Mouse (Mus musculus) midbrain, embryonic 11.5 days (tissue): ENCODE measurements around the gene Slc22a20. TPM values are rescaled to one million over a fixed set of nuclear protein-coding genes. Genes with fewer than 3 reads are reported as not detected.

Source experiments
- ATAC-seq: fragments of 200-750 bp; cut with Nextera tagmentation; 2 replicates; pipeline ENCODE4 v1.8.0; 2017; ENCODE audit warnings: moderate TSS enrichment, moderate library complexity; ENCODE audit not compliant: low FRiP score
- DNase-seq: peaks from one replicate; pipeline ENCODE4 v3.0.0; 2015; ENCODE audit warnings: low spot score; ENCODE audit errors: missing footprints
- H3K27ac ChIP-seq: fragments of 300-500 bp; sonication (generic); 2 replicates; pipeline ENCODE4 v1.5.1; 2014; ENCODE audit warnings: low read depth, low read length
- H3K27me3 ChIP-seq: fragments of 300-500 bp; sonication (generic); 2 replicates; pipeline ENCODE4 v1.6.1; 2014; ENCODE audit warnings: mild to moderate bottlenecking, low read length, moderate library complexity, mixed read lengths; ENCODE audit not compliant: control insufficient read depth, insufficient read depth
- H3K36me3 ChIP-seq: fragments of 300-500 bp; sonication (generic); 2 replicates; pipeline ENCODE4 v1.6.1; 2014; ENCODE audit warnings: mild to moderate bottlenecking, low read length, moderate library complexity, mixed read lengths; ENCODE audit not compliant: control insufficient read depth, insufficient read depth
- H3K4me1 ChIP-seq: fragments of 300-500 bp; sonication (generic); 2 replicates; pipeline ENCODE4 v1.6.1; 2014; ENCODE audit warnings: low read length; ENCODE audit not compliant: control insufficient read depth, insufficient read depth
- H3K4me2 ChIP-seq: fragments of 300-500 bp; sonication (generic); 2 replicates; pipeline ENCODE4 v1.6.1; 2014; ENCODE audit warnings: mild to moderate bottlenecking, moderate library complexity
- H3K4me3 ChIP-seq: fragments of 300-500 bp; sonication (generic); 2 replicates; pipeline ENCODE4 v1.5.1; 2014; ENCODE audit warnings: low read depth, low read length
- H3K9ac ChIP-seq: fragments of 300-500 bp; sonication (generic); 2 replicates; pipeline ENCODE4 v1.6.1; 2014; ENCODE audit warnings: low read length
- H3K9me3 ChIP-seq: fragments of 300-500 bp; sonication (generic); 2 replicates; pipeline ENCODE4 v1.6.1; 2016; ENCODE audit warnings: low read length; ENCODE audit not compliant: control insufficient read depth
- WGBS: fragments of 180-500 bp; shearing (Covaris S2); extraction: QIAGEN DNeasy Blood & Tissue Kit; methylation state at CpG from one replicate; pipeline ENCODE4 v1.1.7; 2014; 5-methylcytosine and 5-hydroxymethylcytosine counted together
- polyA plus RNA-seq: library from polyadenylated mRNA; unstranded; fragments of >200 nt; fragmentation: Nextera tagmentation; extraction: Ambion mirVana; gene quantifications from 2 replicates; pipeline ENCODE4 v1.2.1, GENCODE M21; 2014

Gene Slc22a20
- polyA plus RNA-seq, 1 experiment from 2014 or later = not detected

- H3K36me3 ChIP-seq = 0 out of 2 replicates have a peak, but pooled peaks cover 3% of the 10 kb centered on the region
Observed at GRCm38 (mm10) chr19:5957371-5957770, 28.6 kb downstream of the Slc22a20 start.

GRCm38 (mm10) chr19:5956685-5957084, 29.3 kb downstream of the Slc22a20 start:
- Histone ChIP-seq H3K4me2 (no peak overlapping the region), H3K27ac (no peak overlapping the region), H3K27me3 (no peaks in the 10 kb centered on the region), H3K36me3 (0 out of 2 replicates have a peak, but pooled peaks cover 3% of the 10 kb centered on the region), H3K9ac (no peak overlapping the region), H3K4me1 (no peaks in the 10 kb centered on the region), H3K9me3 (no peaks in the 10 kb centered on the region), H3K4me3 (no peak overlapping the region)
- ATAC-seq (no peak), DNase-seq (peak; percentile 95)
- 27% methylated on average over 3 of the region's 3 CpGs for WGBS

More at GRCm38 (mm10) chr19:5957371-5957770, 28.6 kb downstream of the Slc22a20 start:
- Histone ChIP-seq H3K9ac (no peak overlapping the region), H3K27me3 (no peaks in the 10 kb centered on the region), H3K4me1 (peaks cover under 1% of the 10 kb centered on the region), H3K4me2 (no peak overlapping the region), H3K4me3 (no peak overlapping the region), H3K27ac (no peak overlapping the region), H3K9me3 (no peaks in the 10 kb centered on the region)
- DNase-seq (peak; percentile 26), ATAC-seq (no peak)
- WGBS = 92% methylated on average over 5 of the region's 5 CpGs

GRCm38 (mm10) chr19:5955704-5956670, 30.0 kb downstream of the Slc22a20 start:
- peaks cover 8% of the 10 kb centered on the region; the same call in 1 of the 2 replicates for H3K36me3 ChIP-seq
- no peak overlapping the region for H3K27ac ChIP-seq
- no peak overlapping the region for H3K4me2 ChIP-seq
- no peaks in the 10 kb centered on the region for H3K27me3 ChIP-seq
- H3K9me3 ChIP-seq = no peaks in the 10 kb centered on the region
- H3K4me1 ChIP-seq = no peaks in the 10 kb centered on the region
- peak; percentile 75 for DNase-seq
- 91% methylated on average over 28 of the region's 28 CpGs for WGBS
- ATAC-seq = no peak
- no peak overlapping the region for H3K4me3 ChIP-seq
- no peak overlapping the region for H3K9ac ChIP-seq

- Histone ChIP-seq H3K36me3 (peaks cover 12% of the 10 kb centered on the region; the same call in 1 of the 2 replicates), H3K9me3 (no peaks in the 10 kb centered on the region), H3K27me3 (no peaks in the 10 kb centered on the region), H3K4me1 (no peaks in the 10 kb centered on the region), H3K4me2 (no peak overlapping the region), H3K4me3 (no peak overlapping the region), H3K27ac (no peak overlapping the region), H3K9ac (no peak overlapping the region)
- ATAC-seq (no peak), DNase-seq (peak; percentile 76)
- 93% methylated on average over 10 of the region's 10 CpGs for WGBS
Observed at GRCm38 (mm10) chr19:5954936-5955335, 31.0 kb downstream of the Slc22a20 start.

- WGBS = 92% methylated on average over 22 of the region's 22 CpGs
- Histone ChIP-seq H3K9me3 (no peaks in the 10 kb centered on the region), H3K4me1 (no peaks in the 10 kb centered on the region), H3K4me3 (no peak overlapping the region), H3K36me3 (peaks cover 14% of the 10 kb centered on the region; the same call in 1 of the 2 replicates), H3K4me2 (no peak overlapping the region), H3K9ac (no peak overlapping the region), H3K27me3 (no peaks in the 10 kb centered on the region), H3K27ac (no peak overlapping the region)
- ATAC-seq = no peak
- peak; percentile 53 for DNase-seq
Observed at GRCm38 (mm10) chr19:5954031-5954710, 31.8 kb downstream of the Slc22a20 start.

- Histone ChIP-seq H3K9ac (no peak overlapping the region), H3K4me2 (no peak overlapping the region), H3K27me3 (no peaks in the 10 kb centered on the region), H3K9me3 (no peaks in the 10 kb centered on the region), H3K4me1 (no peaks in the 10 kb centered on the region), H3K36me3 (peaks cover 14% of the 10 kb centered on the region; the same call in 1 of the 2 replicates), H3K4me3 (no peak overlapping the region), H3K27ac (no peak overlapping the region)
- no peak for ATAC-seq
- 94% methylated on average over 19 of the region's 19 CpGs for WGBS
- DNase-seq = peak; percentile 17
Observed at GRCm38 (mm10) chr19:5953201-5953770, 32.7 kb downstream of the Slc22a20 start.

GRCm38 (mm10) chr19:5952071-5952691, 33.8 kb downstream of the Slc22a20 start:
- 82% methylated on average over 13 of the region's 13 CpGs for WGBS
- Histone ChIP-seq H3K4me3 (no peak overlapping the region), H3K4me2 (no peak overlapping the region), H3K27ac (no peak overlapping the region), H3K36me3 (peaks cover 14% of the 10 kb centered on the region; the same call in 1 of the 2 replicates), H3K4me1 (no peaks in the 10 kb centered on the region), H3K9ac (no peak overlapping the region), H3K9me3 (no peaks in the 10 kb centered on the region), H3K27me3 (no peaks in the 10 kb centered on the region)
- DNase-seq (peak; percentile 75), ATAC-seq (no peak)

- H3K4me2 ChIP-seq = no peak overlapping the region
- H3K36me3 ChIP-seq = peaks cover 14% of the 10 kb centered on the region; the same call in 1 of the 2 replicates
- H3K9ac ChIP-seq = no peak overlapping the region
- H3K9me3 ChIP-seq = no peaks in the 10 kb centered on the region
- no peak overlapping the region for H3K27ac ChIP-seq
- no peak for ATAC-seq
- no peak for DNase-seq
- no peaks in the 10 kb centered on the region for H3K27me3 ChIP-seq
- H3K4me1 ChIP-seq = no peaks in the 10 kb centered on the region
- 94% methylated on average over 16 of the region's 16 CpGs for WGBS
- no peak overlapping the region for H3K4me3 ChIP-seq
Observed at GRCm38 (mm10) chr19:5951631-5952030, 34.3 kb downstream of the Slc22a20 start.
